Mouse (Mus musculus): ENCODE measurements around the gene 1700037C18Rik. TPM values are rescaled to one million over a fixed set of nuclear protein-coding genes. Genes with fewer than 3 reads are reported as not detected.

The 1700037C18Rik gene
- polyA plus RNA-seq, 1 experiment from 2014 or later, result 8.2 TPM

GRCm38 (mm10) chr16:3896553-3896952, 11.9 kb downstream of the 1700037C18Rik start:
- Histone ChIP-seq H3K27ac (no peak overlapping the region), H3K4me3 (replicated peaks) (no peak overlapping the region), H3K9ac (no peak overlapping the region), H3K9me3 (no peaks in the 10 kb centered on the region), H3K36me3 (replicated peaks) (peaks cover 56% of the 10 kb centered on the region), H3K4me2 (no peak overlapping the region), H3K27me3 (no peaks in the 10 kb centered on the region), H3K4me1 (no peaks in the 10 kb centered on the region)
- WGBS, result 87% methylated on average over 1 of the region's 1 CpGs
- no peak for ATAC-seq (ENCODE audit: low FRiP score)

- Histone ChIP-seq H3K36me3 (replicated peaks) (peaks cover 51% of the 10 kb centered on the region), H3K9me3 (no peaks in the 10 kb centered on the region), H3K27me3 (no peaks in the 10 kb centered on the region), H3K4me2 (no peak overlapping the region), H3K4me1 (no peaks in the 10 kb centered on the region), H3K27ac (no peak overlapping the region), H3K9ac (no peak overlapping the region), H3K4me3 (replicated peaks) (no peak overlapping the region)
- 89% methylated on average over 6 of the region's 6 CpGs for WGBS
- no peak for ATAC-seq (ENCODE audit: low FRiP score)
These were observed 12.4 kb downstream of the 1700037C18Rik start for GRCm38 (mm10) chr16:3896046-3896445.

GRCm38 (mm10) chr16:3895173-3895792, 13.2 kb downstream of the 1700037C18Rik start:
- Histone ChIP-seq H3K27me3 (no peaks in the 10 kb centered on the region), H3K27ac (no peak overlapping the region; the same call in 1 of the 2 replicates), H3K4me2 (no peak overlapping the region), H3K9ac (no peak overlapping the region), H3K4me3 (replicated peaks) (no peak overlapping the region), H3K4me1 (no peaks in the 10 kb centered on the region), H3K9me3 (no peaks in the 10 kb centered on the region), H3K36me3 (replicated peaks) (peaks cover 43% of the 10 kb centered on the region)
- no peak for ATAC-seq (ENCODE audit: low FRiP score)
- WGBS, result 78% methylated on average over 9 of the region's 9 CpGs

GRCm38 (mm10) chr16:3893739-3894138, 14.8 kb downstream of the 1700037C18Rik start:
- no peak overlapping the region for H3K9ac ChIP-seq
- peaks cover 28% of the 10 kb centered on the region for H3K36me3 ChIP-seq (replicated peaks)
- H3K4me2 ChIP-seq, result no peak overlapping the region
- H3K27ac ChIP-seq, result no peak overlapping the region
- no peak overlapping the region for H3K4me3 ChIP-seq (replicated peaks)
- ATAC-seq (ENCODE audit: low FRiP score), result no peak
- H3K9me3 ChIP-seq, result no peaks in the 10 kb centered on the region
- H3K27me3 ChIP-seq, result no peaks in the 10 kb centered on the region
- 88% methylated on average over 3 of the region's 3 CpGs for WGBS
- no peaks in the 10 kb centered on the region for H3K4me1 ChIP-seq

GRCm38 (mm10) chr16:3891621-3892295, 16.7 kb downstream of the 1700037C18Rik start:
- Histone ChIP-seq H3K27me3 (no peaks in the 10 kb centered on the region), H3K27ac (no peak overlapping the region), H3K4me1 (no peaks in the 10 kb centered on the region), H3K4me3 (replicated peaks) (no peak overlapping the region), H3K36me3 (replicated peaks) (peaks cover 8% of the 10 kb centered on the region), H3K9me3 (no peaks in the 10 kb centered on the region), H3K4me2 (no peak overlapping the region), H3K9ac (no peak overlapping the region)
- ATAC-seq (ENCODE audit: low FRiP score), result no peak
- WGBS, result 92% methylated on average over 14 of the region's 14 CpGs

- Histone ChIP-seq H3K4me3 (replicated peaks) (peak overlapping the region; percentile 89), H3K4me2 (peak overlapping the region; percentile 75), H3K9me3 (no peaks in the 10 kb centered on the region), H3K9ac (peak overlapping the region; percentile 90), H3K4me1 (peaks cover 15% of the 10 kb centered on the region), H3K27ac (peak overlapping the region; percentile 92), H3K36me3 (replicated peaks) (0 out of 2 replicates have a peak, but pooled peaks cover 2% of the 10 kb centered on the region), H3K27me3 (no peaks in the 10 kb centered on the region)
- WGBS, result 6% methylated on average over 10 of the region's 10 CpGs
- ATAC-seq (ENCODE audit: low FRiP score), result peak; percentile 37
These were observed 23.3 kb downstream of the 1700037C18Rik start for GRCm38 (mm10) chr16:3885065-3885670.

- peaks cover 15% of the 10 kb centered on the region for H3K4me1 ChIP-seq
- H3K9ac ChIP-seq, result peak within 1 kb of the TSS; percentile 90
- 0 out of 2 replicates have a peak, but pooled peaks cover 4% of the 10 kb centered on the region for H3K36me3 ChIP-seq (replicated peaks)
- peak; percentile 99 for ATAC-seq (ENCODE audit: low FRiP score)
- peak within 1 kb of the TSS; percentile 75 for H3K4me2 ChIP-seq
- H3K4me3 ChIP-seq (replicated peaks), result peak within 1 kb of the TSS; percentile 89
- H3K27me3 ChIP-seq, result no peaks in the 10 kb centered on the region
- peak within 1 kb of the TSS; percentile 92 for H3K27ac ChIP-seq
- under 1% methylated on average over 77 of the region's 88 CpGs for WGBS
- H3K9me3 ChIP-seq, result no peaks in the 10 kb centered on the region
These were observed 24.1 kb downstream of the 1700037C18Rik start, which contains the start of the genes Zfp597 and Gm20695 for GRCm38 (mm10) chr16:3884201-3885064. Gene Zfp597 (minus strand): TSS chr16:3884561. Gene Gm20695 (plus strand): TSS chr16:3884648.

- Histone ChIP-seq H3K4me2 (no peak overlapping the region), H3K9ac (no peak overlapping the region), H3K27ac (no peak overlapping the region), H3K4me3 (replicated peaks) (no peak overlapping the region), H3K9me3 (no peaks in the 10 kb centered on the region), H3K27me3 (no peaks in the 10 kb centered on the region), H3K36me3 (replicated peaks) (0 out of 2 replicates have a peak, but pooled peaks cover 6% of the 10 kb centered on the region), H3K4me1 (peaks cover 14% of the 10 kb centered on the region)
- 88% methylated on average over 4 of the region's 4 CpGs for WGBS
- ATAC-seq (ENCODE audit: low FRiP score), result no peak
These were observed 32.1 kb downstream of the 1700037C18Rik start for GRCm38 (mm10) chr16:3876346-3876745.

- H3K9me3 ChIP-seq, result no peaks in the 10 kb centered on the region
- H3K27ac ChIP-seq, result peak within 1 kb of the TSS; percentile 46; the same call in 1 of the 2 replicates
- H3K4me3 ChIP-seq (replicated peaks), result peak within 1 kb of the TSS; percentile 57
- peak within 1 kb of the TSS; percentile 82 for H3K4me2 ChIP-seq
- H3K9ac ChIP-seq, result peak within 1 kb of the TSS; percentile 68
- H3K27me3 ChIP-seq, result no peaks in the 10 kb centered on the region
- H3K4me1 ChIP-seq, result peaks cover 19% of the 10 kb centered on the region
- 4% methylated on average over 47 of the region's 47 CpGs for WGBS
- peaks cover 7% of the 10 kb centered on the region for H3K36me3 ChIP-seq (replicated peaks)
- ATAC-seq (ENCODE audit: low FRiP score), result peak; percentile 98
These were observed 36.1 kb downstream of the 1700037C18Rik start, which contains the start of gene Naa60 for GRCm38 (mm10) chr16:3872216-3873047. Gene Naa60 (plus strand): TSS chr16:3872375.

- Histone ChIP-seq H3K4me1 (peaks cover 19% of the 10 kb centered on the region), H3K4me3 (replicated peaks) (peak overlapping the region; percentile 57), H3K4me2 (peak overlapping the region; percentile 82), H3K36me3 (replicated peaks) (peaks cover 10% of the 10 kb centered on the region), H3K9me3 (no peaks in the 10 kb centered on the region), H3K27me3 (no peaks in the 10 kb centered on the region), H3K9ac (peak overlapping the region; percentile 68), H3K27ac (peak overlapping the region; percentile 46; the same call in 1 of the 2 replicates)
- no peak; the same call in 1 of the 2 replicates for ATAC-seq (ENCODE audit: low FRiP score)
- 2% methylated on average over 16 of the region's 16 CpGs for WGBS
These were observed 36.7 kb downstream of the 1700037C18Rik start for GRCm38 (mm10) chr16:3871815-3872214.

GRCm38 (mm10) chr16:3859254-3859653, 49.2 kb downstream of the 1700037C18Rik start:
- H3K4me1 ChIP-seq, result no peaks in the 10 kb centered on the region
- no peaks in the 10 kb centered on the region for H3K27me3 ChIP-seq
- ATAC-seq (ENCODE audit: low FRiP score), result no peak
- H3K9ac ChIP-seq, result no peak overlapping the region
- no peak overlapping the region for H3K4me3 ChIP-seq (replicated peaks)
- 93% methylated on average over 4 of the region's 4 CpGs for WGBS
- no peak overlapping the region for H3K4me2 ChIP-seq
- no peaks in the 10 kb centered on the region for H3K9me3 ChIP-seq
- peaks cover 19% of the 10 kb centered on the region for H3K36me3 ChIP-seq (replicated peaks)
- H3K27ac ChIP-seq, result no peak overlapping the region
